ENCODE assay signal across 8 mouse cellular contexts in the genomic region with DNA sequence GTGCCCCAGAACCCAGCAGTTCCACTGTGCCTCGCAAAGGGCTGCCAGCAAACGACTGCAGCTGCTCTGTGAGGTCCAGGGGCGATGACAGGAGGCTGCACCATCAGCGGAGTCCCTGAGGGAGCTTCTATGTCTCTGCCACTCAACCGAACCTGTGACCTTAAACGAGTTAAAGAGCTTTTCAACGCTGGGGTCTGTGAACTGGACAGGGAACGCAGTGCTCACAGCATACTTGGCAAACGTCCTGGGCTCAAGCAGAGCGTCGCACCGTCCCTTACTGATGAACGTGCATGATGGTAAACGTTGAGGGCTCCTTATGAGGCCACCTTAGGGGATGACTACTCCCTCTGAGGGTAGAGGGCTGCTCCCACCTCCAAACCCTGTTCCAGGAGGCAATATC. TPM values are rescaled to one million over a fixed set of nuclear protein-coding genes. Genes with fewer than 3 reads are reported as not detected.
A peak's percentile ranks its signal among the peaks of the same experiment; 100 is the strongest.
DNase-seq lines count a peak whose midpoint lies in the region; ATAC-seq and TF ChIP-seq lines count a peak whose summit lies in the region.

No protein-coding gene starts in this region.

- no peaks in the 10 kb centered on the region for H3K36me3 ChIP-seq in thymus, adult 2 months (ENCODE audit: control insufficient read depth, insufficient read depth, low read length)
- H3K36me3 ChIP-seq in liver, adult 2 months (ENCODE audit: control insufficient read depth, insufficient read depth, low read length) = no peaks in the 10 kb centered on the region

- peak; percentile 46 for DNase-seq in embryo, embryonic 11 days
- no peak for DNase-seq in embryo, embryonic 10.5 days (ENCODE audit: low spot score)
- no peak for DNase-seq in thymus, adult 2 months
- no peak for DNase-seq in thymus, postnatal 0 days (ENCODE audit: low spot score)
- no peak for DNase-seq in liver, adult 2 months (ENCODE audit: extremely low read depth, low read depth, low spot score)
- no peak for DNase-seq in cerebellum, adult 8-10 months
- DNase-seq in cerebellum, adult 18-20 months = no peak

- peaks cover 36% of the 10 kb centered on the region for H3K4me1 ChIP-seq in thymus, adult 2 months (replicated peaks; ENCODE audit: control insufficient read depth, insufficient read depth, low read length)
- H3K4me1 ChIP-seq in liver, adult 2 months (ENCODE audit: control insufficient read depth, insufficient read depth, low read length) = peaks cover 5% of the 10 kb centered on the region

- peak overlapping the region; percentile 73 for H3K4me3 ChIP-seq in thymus, adult 2 months (ENCODE audit: control insufficient read depth, insufficient read depth, low read length)
- H3K4me3 ChIP-seq in liver, adult 2 months (ENCODE audit: insufficient read depth, low read depth, low read length) = peak overlapping the region; percentile 89

- no peak for TF ChIP-seq CTCF in thymus, adult 2 months (IDR thresholded peaks at IDR 0.05; ENCODE audit: borderline replicate concordance, control insufficient read depth, extremely low read depth, insufficient read depth, low read length, poor library complexity)
- no peak for TF ChIP-seq CTCF in liver, adult 2 months (IDR thresholded peaks at IDR 0.05; ENCODE audit: low read depth, low read length)

- no peak for TF ChIP-seq POLR2A in thymus, adult 2 months (IDR thresholded peaks at IDR 0.05; ENCODE audit: control insufficient read depth, extremely low read depth, insufficient read depth, low read length, poor library complexity)
- TF ChIP-seq POLR2A in liver, adult 2 months (IDR thresholded peaks at IDR 0.05; ENCODE audit: extremely low read depth, insufficient read depth, low read length) = no peak

- peak overlapping the region; percentile 29; the same call in 1 of the 2 replicates for H3K27ac ChIP-seq in thymus, adult 2 months (ENCODE audit: control insufficient read depth, insufficient read depth, low read length)
- H3K27ac ChIP-seq in liver, adult 2 months (replicated peaks; ENCODE audit: insufficient read depth, low read depth, low read length) = no peak overlapping the region

- no peak for ATAC-seq in CD4-positive, CD25-positive, alpha-beta regulatory T cell, adult 4 months

- H3K27me3 ChIP-seq in thymus, adult 2 months (ENCODE audit: control insufficient read depth, insufficient read depth, low read length) = no peaks in the 10 kb centered on the region
- no peaks in the 10 kb centered on the region for H3K27me3 ChIP-seq in liver, adult 2 months (ENCODE audit: control insufficient read depth, insufficient read depth, low read length)

- 3% methylated on average over 14 of the region's 14 CpGs for WGBS in thymus, adult 2 months
- 12% methylated on average over 14 of the region's 14 CpGs for WGBS in liver, adult 2 months

- H3K79me2 ChIP-seq in liver, adult 2 months (ENCODE audit: control insufficient read depth, insufficient read depth, low read length) = no peaks in the 10 kb centered on the region

- H3K9ac ChIP-seq in liver, adult 2 months (ENCODE audit: low read depth, low read length) = peak overlapping the region; percentile 52

RNA-seq across cellular contexts. Expression of gene Cdc25b, which starts 0.4 kb away (rescaled TPM):
- 121 and 150 TPM in 2 replicates for polyA plus RNA-seq in thymus, adult 2 months (2012; rRNA removed)
- 48.4 and 58.6 TPM in 2 replicates for polyA plus RNA-seq in thymus, postnatal 0 days (2015; fragmentation: Nextera tagmentation; extraction: Ambion mirVana)
- total RNA-seq in liver, adult 2 months (2014; rRNA removed) = 0.94 and 1.0 TPM in 2 replicates
- polyA plus RNA-seq in liver, adult 2 months (2012; rRNA removed) = 1.1 and 1.5 TPM in 2 replicates
- 10 to 100 TPM; 49.8 to 63.9 TPM for polyA plus RNA-seq in CD4-positive, CD25-positive, alpha-beta regulatory T cell, adult 4 months (2017; shearing (Covaris generic))

RNA-seq across cellular contexts. Expression of gene Spef1, which starts 0.7 kb away (rescaled TPM):
- 8.3 and 8.7 TPM in 2 replicates for polyA plus RNA-seq in thymus, adult 2 months (2012; rRNA removed)
- 1.4 and 1.5 TPM in 2 replicates for polyA plus RNA-seq in thymus, postnatal 0 days (2015; fragmentation: Nextera tagmentation; extraction: Ambion mirVana)
- total RNA-seq in liver, adult 2 months (2014; rRNA removed) = 0.37 and 0.81 TPM in 2 replicates
- polyA plus RNA-seq in liver, adult 2 months (2012; rRNA removed) = 0.76 and 0.96 TPM in 2 replicates
- under 1 TPM; 0.34 to 0.79 TPM for polyA plus RNA-seq in CD4-positive, CD25-positive, alpha-beta regulatory T cell, adult 4 months (2017; shearing (Covaris generic))

RNA-seq across cellular contexts. Expression of gene Cenpb, which starts 6.5 kb away (rescaled TPM):
- polyA plus RNA-seq in thymus, adult 2 months (2012; rRNA removed) = 45.6 and 52.5 TPM in 2 replicates
- 5.2 and 7.8 TPM in 2 replicates for polyA plus RNA-seq in thymus, postnatal 0 days (2015; fragmentation: Nextera tagmentation; extraction: Ambion mirVana)
- 27.3 and 27.5 TPM in 2 replicates for total RNA-seq in liver, adult 2 months (2014; rRNA removed)
- polyA plus RNA-seq in liver, adult 2 months (2012; rRNA removed) = 35.2 and 40.5 TPM in 2 replicates
- polyA plus RNA-seq in CD4-positive, CD25-positive, alpha-beta regulatory T cell, adult 4 months (2017; shearing (Covaris generic)) = 1 to 10 TPM; 2.1 to 2.5 TPM

RNA-seq across cellular contexts. Expression of gene Ap5s1, which starts 20.5 kb away (rescaled TPM):
- polyA plus RNA-seq in thymus, adult 2 months (2012; rRNA removed) = 45.7 and 52.7 TPM in 2 replicates
- polyA plus RNA-seq in thymus, postnatal 0 days (2015; fragmentation: Nextera tagmentation; extraction: Ambion mirVana) = 19.1 and 22.2 TPM in 2 replicates
- total RNA-seq in liver, adult 2 months (2014; rRNA removed) = 12.4 and 15.4 TPM in 2 replicates
- polyA plus RNA-seq in liver, adult 2 months (2012; rRNA removed) = 49.1 and 53.8 TPM in 2 replicates
- polyA plus RNA-seq in CD4-positive, CD25-positive, alpha-beta regulatory T cell, adult 4 months (2017; shearing (Covaris generic)) = 10 to 100 TPM; 23.8 to 28.5 TPM

RNA-seq across cellular contexts. Expression of gene 1700037H04Rik, which starts 26.5 kb away (rescaled TPM):
- polyA plus RNA-seq in thymus, adult 2 months (2012; rRNA removed) = 108 and 135 TPM in 2 replicates
- 47.8 and 50.6 TPM in 2 replicates for polyA plus RNA-seq in thymus, postnatal 0 days (2015; fragmentation: Nextera tagmentation; extraction: Ambion mirVana)
- 3.4 and 3.6 TPM in 2 replicates for total RNA-seq in liver, adult 2 months (2014; rRNA removed)
- polyA plus RNA-seq in liver, adult 2 months (2012; rRNA removed) = 16.6 and 20.3 TPM in 2 replicates
- 10 to 100 TPM; 37.5 to 50.3 TPM for polyA plus RNA-seq in CD4-positive, CD25-positive, alpha-beta regulatory T cell, adult 4 months (2017; shearing (Covaris generic))

Comparison
In these comparisons a context has a peak if more than half of its experiments do, and no peak if none do; other contexts are left out.
1. RNA of gene Cdc25b, which starts 0.4 kb away (polyA plus RNA-seq): 121 to 150 TPM in thymus, adult 2 months, 49.8 to 63.9 TPM in CD4-positive, CD25-positive, alpha-beta regulatory T cell, adult 4 months and 48.4 to 58.6 TPM in thymus, postnatal 0 days; 1.1 to 1.5 TPM in liver, adult 2 months; every median in the first group is over 10 times any median in the second.